Mouse (Mus musculus) myocyte (in vitro differentiated cells): ENCODE results near the gene Usp29. TPM values are rescaled to one million over a fixed set of nuclear protein-coding genes. Genes with fewer than 3 reads are reported as not detected.
"Not testable (repeated sequence)": the region's sequence is repeated elsewhere in the genome, so short reads cannot be mapped to it uniquely, and the experiment has no call there.

Experiments
- H3K27me3 ChIP-seq: one replicate; pipeline ENCODE4 v1.6.1; 2011; ENCODE audit not compliant: control insufficient read depth, insufficient read depth, insufficient read length
- H3K36me3 ChIP-seq: one replicate; pipeline ENCODE4 v1.6.1; 2011; ENCODE audit not compliant: control insufficient read depth, insufficient read depth
- H3K4me2 ChIP-seq: one replicate; pipeline ENCODE4 v1.6.1; 2011; ENCODE audit warnings: low read depth, control low read depth
- H3K4me3 ChIP-seq: one replicate; pipeline ENCODE4 v1.5.1; 2011; ENCODE audit warnings: mild to moderate bottlenecking, control low read depth, moderate library complexity
- H3K79me2 ChIP-seq: one replicate; pipeline ENCODE4 v1.6.1; 2011; ENCODE audit not compliant: control insufficient read depth, insufficient read depth
- H3ac ChIP-seq: one replicate; pipeline ENCODE4 v1.6.1; 2011; ENCODE audit not compliant: control insufficient read depth, insufficient read length
- CEBPB ChIP-seq: IDR thresholded peaks from 2 replicates; pipeline ENCODE4 v1.6.1; 2011; ENCODE audit warnings: mild to moderate bottlenecking, moderate library complexity; ENCODE audit not compliant: poor library complexity, insufficient read depth, severe bottlenecking
- E2F4 ChIP-seq: IDR thresholded peaks from one replicate; pipeline ENCODE4 v1.6.1; 2011; ENCODE audit warnings: mild to moderate bottlenecking, control low read depth, moderate library complexity; ENCODE audit not compliant: insufficient read depth
- MAX ChIP-seq: IDR thresholded peaks from one replicate; pipeline ENCODE4 v1.6.1; 2011; ENCODE audit warnings: low read depth, mild to moderate bottlenecking, control low read depth
- MYOD1 ChIP-seq, 3 experiments: IDR thresholded peaks; one replicate each; pipeline ENCODE4 v1.6.1; 2011; ENCODE audit warnings: control low read depth in 2 of 3, low read depth in 2 of 3, mild to moderate bottlenecking in 2 of 3, moderate library complexity in 1 of 3; ENCODE audit not compliant: insufficient read length in 2 of 3, control insufficient read depth in 1 of 3
- MYOG ChIP-seq, 3 experiments: IDR thresholded peaks; one replicate each; pipeline ENCODE4 v1.6.1; 2011; ENCODE audit warnings: control low read depth in 2 of 3, low read depth in 2 of 3, mild to moderate bottlenecking in 2 of 3; ENCODE audit not compliant: insufficient read length in 2 of 3, control insufficient read depth in 1 of 3, insufficient read depth in 1 of 3
- POLR2A ChIP-seq: IDR thresholded peaks from one replicate; pipeline ENCODE4 v1.6.1; 2011; ENCODE audit warnings: low read depth, mild to moderate bottlenecking, control low read depth, moderate library complexity; ENCODE audit not compliant: insufficient read length
- POLR2AphosphoS2 ChIP-seq: IDR thresholded peaks from one replicate; pipeline ENCODE4 v1.6.1; 2011; ENCODE audit warnings: low read depth, control low read depth; ENCODE audit not compliant: insufficient read length
- REST ChIP-seq: IDR thresholded peaks from one replicate; pipeline ENCODE4 v1.6.1; 2011; ENCODE audit warnings: mild to moderate bottlenecking, control low read depth, moderate library complexity; ENCODE audit not compliant: insufficient read depth, insufficient read length
- SRF ChIP-seq: IDR thresholded peaks from one replicate; pipeline ENCODE4 v1.6.1; 2011; ENCODE audit warnings: low read depth; ENCODE audit not compliant: control insufficient read depth, insufficient read length
- TCF12 ChIP-seq: IDR thresholded peaks from one replicate; pipeline ENCODE4 v1.6.1; 2011; ENCODE audit warnings: mild to moderate bottlenecking, control low read depth; ENCODE audit not compliant: poor library complexity, insufficient read depth, severe bottlenecking
- TCF3 ChIP-seq: IDR thresholded peaks from one replicate; pipeline ENCODE4 v1.6.1; 2011; ENCODE audit warnings: low read depth, control low read depth; ENCODE audit not compliant: insufficient read length
- USF1 ChIP-seq: IDR thresholded peaks from one replicate; pipeline ENCODE4 v1.6.1; 2011; ENCODE audit warnings: low read depth, mild to moderate bottlenecking, control low read depth, moderate library complexity
- polyA plus RNA-seq: library from polyadenylated mRNA; unstranded; fragments of >200 nt; fragmentation: generic; extraction: Trizol; gene quantifications from one replicate; pipeline ENCODE4 v1.2.1, GENCODE M21; 2012; ENCODE audit warnings: missing spikeins

Usp29 gene
- polyA plus RNA-seq, 1 experiment: 1.1 TPM

GRCm38 (mm10) chr7:6926731-6926995 lies 196.3 kb downstream of the Usp29 start:
- H3ac ChIP-seq: no peak overlapping the region
- no peak overlapping the region for H3K4me2 ChIP-seq
- no peaks in the 10 kb centered on the region for H3K27me3 ChIP-seq
- no peaks in the 10 kb centered on the region for H3K36me3 ChIP-seq
- H3K79me2 ChIP-seq: no peaks in the 10 kb centered on the region
- no peak overlapping the region for H3K4me3 ChIP-seq
- no peak for TF ChIP-seq USF1
- TF ChIP-seq REST: no peak
- TF ChIP-seq CEBPB: no peak

- Histone ChIP-seq H3K4me2 (no peak overlapping the region), H3K27me3 (no peaks in the 10 kb centered on the region), H3ac (no peak overlapping the region), H3K36me3 (no peaks in the 10 kb centered on the region), H3K79me2 (no peaks in the 10 kb centered on the region), H3K4me3 (no peak overlapping the region)
- no peak for TF ChIP-seq MYOG (IDR thresholded peaks at IDR 0.05; ENCODE audit: control insufficient read depth in 1 of 3, insufficient read depth in 1 of 3, insufficient read length in 2 of 3, low read depth in 2 of 3)
- TF ChIP-seq REST: no peak
- no peak for TF ChIP-seq MYOD1 (IDR thresholded peaks at IDR 0.05; ENCODE audit: control insufficient read depth in 1 of 3, insufficient read length in 2 of 3, low read depth in 2 of 3)
- TF ChIP-seq USF1: no peak
- no peak for TF ChIP-seq TCF3
- TF ChIP-seq TCF12: no peak
- no peak for TF ChIP-seq E2F4
- TF ChIP-seq POLR2A: no peak
- no peak for TF ChIP-seq CEBPB
- TF ChIP-seq POLR2AphosphoS2: no peak
- no peak for TF ChIP-seq MAX
- TF ChIP-seq SRF: no peak
These were observed 198.9 kb downstream of the Usp29 start for GRCm38 (mm10) chr7:6929286-6929685.

- H3ac ChIP-seq: no peak overlapping the region
- H3K4me2 ChIP-seq: no peak overlapping the region
- no peaks in the 10 kb centered on the region for H3K36me3 ChIP-seq
- no peak overlapping the region for H3K4me3 ChIP-seq
- TF ChIP-seq MYOD1 (IDR thresholded peaks at IDR 0.05; ENCODE audit: control insufficient read depth in 1 of 3, insufficient read length in 2 of 3, low read depth in 2 of 3) (no peak), E2F4 (no peak), SRF (no peak), TCF12 (no peak), REST (no peak), CEBPB (no peak), POLR2A (no peak), MYOG (IDR thresholded peaks at IDR 0.05; ENCODE audit: control insufficient read depth in 1 of 3, insufficient read depth in 1 of 3, insufficient read length in 2 of 3, low read depth in 2 of 3) (no peak), USF1 (no peak), MAX (no peak), POLR2AphosphoS2 (no peak), TCF3 (no peak)
- no peaks in the 10 kb centered on the region for H3K79me2 ChIP-seq
- no peaks in the 10 kb centered on the region for H3K27me3 ChIP-seq
These were observed 204.4 kb downstream of the Usp29 start for GRCm38 (mm10) chr7:6934741-6935140.

- no peak overlapping the region for H3K4me3 ChIP-seq
- H3ac ChIP-seq: no peak overlapping the region
- H3K4me2 ChIP-seq: no peak overlapping the region
- H3K36me3 ChIP-seq: no peaks in the 10 kb centered on the region
- H3K27me3 ChIP-seq: no peaks in the 10 kb centered on the region
- TF ChIP-seq MYOG (IDR thresholded peaks at IDR 0.05; ENCODE audit: control insufficient read depth in 1 of 3, insufficient read depth in 1 of 3, insufficient read length in 2 of 3, low read depth in 2 of 3) (no peak), TCF3 (no peak), CEBPB (no peak), MYOD1 (IDR thresholded peaks at IDR 0.05; ENCODE audit: control insufficient read depth in 1 of 3, insufficient read length in 2 of 3, low read depth in 2 of 3) (no peak), USF1 (no peak), E2F4 (no peak), REST (no peak), POLR2AphosphoS2 (no peak), MAX (no peak), TCF12 (no peak), SRF (no peak), POLR2A (no peak)
- H3K79me2 ChIP-seq: no peaks in the 10 kb centered on the region
These were observed 206.7 kb downstream of the Usp29 start for GRCm38 (mm10) chr7:6937040-6937439.

GRCm38 (mm10) chr7:6940761-6941231 lies 210.4 kb downstream of the Usp29 start:
- no peaks in the 10 kb centered on the region for H3K27me3 ChIP-seq
- no peaks in the 10 kb centered on the region for H3K36me3 ChIP-seq
- TF ChIP-seq CEBPB (no peak), MAX (no peak), USF1 (no peak), E2F4 (no peak), TCF12 (no peak), SRF (no peak), MYOG (IDR thresholded peaks at IDR 0.05; ENCODE audit: control insufficient read depth in 1 of 3, insufficient read depth in 1 of 3, insufficient read length in 2 of 3, low read depth in 2 of 3) (no peak), POLR2AphosphoS2 (no peak)
- H3K4me2 ChIP-seq: peak overlapping the region; percentile 35
- H3K79me2 ChIP-seq: no peaks in the 10 kb centered on the region
- H3K4me3 ChIP-seq: no peak overlapping the region
- H3ac ChIP-seq: no peak overlapping the region

GRCm38 (mm10) chr7:6948061-6948460 lies 217.7 kb downstream of the Usp29 start:
- not testable (repeated sequence) for H3K36me3 ChIP-seq, H3ac ChIP-seq, H3K79me2 ChIP-seq, H3K4me2 ChIP-seq, H3K27me3 ChIP-seq, H3K4me3 ChIP-seq
